Mouse (Mus musculus) testis, adult 2 months (tissue): ENCODE data around the gene Disc1. TPM values are rescaled to one million over a fixed set of nuclear protein-coding genes. Genes with fewer than 3 reads are reported as not detected.

ENCODE experiments used
- H3K27ac ChIP-seq: fragments of 200-500 bp; 2 replicates; pipeline ENCODE4 v1.5.1; 2012; ENCODE audit warnings: low read depth, low read length; ENCODE audit not compliant: control insufficient read depth, insufficient read depth
- H3K27me3 ChIP-seq: fragments of 200-500 bp; 2 replicates; pipeline ENCODE4 v1.6.1; 2012; ENCODE audit warnings: mild to moderate bottlenecking, low read length, moderate library complexity; ENCODE audit not compliant: control insufficient read depth, insufficient read depth
- H3K36me3 ChIP-seq: fragments of 200-500 bp; 2 replicates; pipeline ENCODE4 v1.6.1; 2012; ENCODE audit warnings: mild to moderate bottlenecking, low read length; ENCODE audit not compliant: control insufficient read depth, insufficient read depth
- H3K4me1 ChIP-seq: fragments of 200-500 bp; 2 replicates; pipeline ENCODE4 v1.6.1; 2012; ENCODE audit warnings: low read length; ENCODE audit not compliant: control insufficient read depth, insufficient read depth
- H3K4me3 ChIP-seq: fragments of 200-500 bp; 2 replicates; pipeline ENCODE4 v1.5.1; 2012; ENCODE audit warnings: low read depth, mild to moderate bottlenecking, low read length, moderate library complexity, mixed read lengths; ENCODE audit not compliant: control insufficient read depth
- CTCF ChIP-seq: fragments of 200-500 bp; IDR thresholded peaks from 2 replicates; pipeline ENCODE4 v1.5.1; 2012; ENCODE audit warnings: low read depth, mild to moderate bottlenecking, inconsistent platforms, low read length, moderate library complexity; ENCODE audit not compliant: control insufficient read depth, insufficient read depth, insufficient replicate concordance
- POLR2A ChIP-seq: fragments of 200-500 bp; IDR thresholded peaks from 2 replicates; pipeline ENCODE4 v1.6.1; 2012; ENCODE audit warnings: low read depth, mild to moderate bottlenecking, inconsistent platforms, low read length, moderate library complexity; ENCODE audit not compliant: control insufficient read depth
- polyA plus RNA-seq: library from polyadenylated mRNA; depleted of rRNA; stranded (reverse); fragments of >200 nt; gene quantifications from 2 replicates; pipeline ENCODE4 v1.2.3, GENCODE M21; 2012; rRNA removed

Disc1 gene
- 0.21 and 0.29 TPM in 2 replicates for polyA plus RNA-seq

- TF ChIP-seq CTCF (no peak), POLR2A (no peak)
- Histone ChIP-seq H3K36me3 (no peaks in the 10 kb centered on the region), H3K4me3 (peak within 1 kb of the TSS; percentile 51), H3K27ac (no peak within 1 kb of the TSS), H3K4me1 (peaks cover 11% of the 10 kb centered on the region), H3K27me3 (no peaks in the 10 kb centered on the region)
Observed at GRCm38 (mm10) chr8:125053505-125054435, at the start of gene Disc1. Disc1 (plus strand) TSS chr8:125054195.

DNA sequence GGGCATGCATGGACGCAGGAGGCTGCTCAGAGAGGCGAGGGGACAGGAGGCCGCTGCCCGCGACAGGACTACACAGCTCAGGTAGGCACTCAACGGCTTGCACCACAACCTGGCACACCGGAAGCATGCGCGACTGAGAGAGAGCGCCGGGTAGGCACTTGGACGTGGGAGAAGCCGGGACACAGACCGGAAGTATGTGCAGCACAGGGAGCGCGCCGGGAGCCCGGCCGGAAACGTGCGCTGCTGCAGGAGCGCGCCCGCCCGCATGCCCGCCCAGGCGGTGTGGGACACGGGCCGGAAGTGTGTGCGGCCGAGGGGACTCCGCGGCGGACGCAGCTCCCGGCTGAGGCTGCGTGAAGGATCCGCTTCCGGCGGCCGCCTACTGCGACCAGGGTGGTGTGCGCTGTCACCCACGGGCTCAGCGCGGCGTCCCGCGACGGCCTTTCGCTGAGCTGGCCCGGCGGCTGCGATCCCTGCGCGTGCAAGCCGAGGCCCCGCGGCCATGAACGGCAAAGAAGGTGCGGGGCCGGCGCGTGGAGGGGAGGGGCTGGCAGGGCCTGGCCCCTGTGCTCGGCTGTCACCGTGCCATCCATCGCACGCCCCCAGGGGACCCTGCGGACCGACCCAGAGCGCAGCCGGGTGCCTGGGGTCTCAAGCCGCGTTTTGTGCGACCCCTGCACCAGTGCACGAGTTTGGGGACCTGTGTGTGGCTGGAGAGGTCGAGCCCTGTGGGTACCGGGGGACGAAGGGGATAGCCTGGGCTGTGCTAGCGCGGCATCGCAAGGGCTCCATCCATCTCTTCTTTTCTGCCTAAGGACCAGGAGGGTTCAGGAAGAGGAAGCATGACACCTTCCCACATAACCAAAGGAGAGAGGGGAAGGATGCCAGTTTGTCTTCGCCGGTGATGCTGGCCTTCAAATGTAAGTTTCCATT, 41.0 kb upstream of the Disc1 start, which contains the start of gene Tsnax:
Tsnax (plus strand) TSS at position 303 of the 933 bp plus-strand sequence.
- peak within 1 kb of the TSS; percentile 76 for H3K4me3 ChIP-seq
- no peaks in the 10 kb centered on the region for H3K4me1 ChIP-seq
- H3K27ac ChIP-seq, result peak within 1 kb of the TSS; percentile 75
- TF ChIP-seq CTCF, result no peak
- peak; percentile 71 for TF ChIP-seq POLR2A
- no peaks in the 10 kb centered on the region for H3K36me3 ChIP-seq
- H3K27me3 ChIP-seq, result no peaks in the 10 kb centered on the region

DNA sequence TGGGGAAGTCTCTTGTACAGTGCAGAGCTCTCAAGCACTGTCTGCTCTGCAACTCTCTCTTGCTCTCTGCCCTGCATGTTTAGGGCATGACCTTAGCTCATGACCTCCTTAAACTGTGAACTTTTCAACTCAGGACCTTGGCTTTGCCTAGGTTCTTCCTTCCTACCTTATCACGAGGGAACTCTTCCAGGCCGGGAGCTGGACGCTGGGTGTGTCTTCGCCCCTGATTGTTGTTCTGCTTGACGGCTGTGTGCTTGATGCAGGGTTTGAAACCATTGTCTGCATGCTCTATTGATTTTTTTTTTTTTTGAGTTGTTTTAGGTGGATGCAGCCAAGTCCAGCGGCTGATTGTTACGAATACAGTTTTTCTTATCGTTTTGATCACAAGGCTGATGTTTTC, 29.9 kb upstream of the Disc1 start:
- Histone ChIP-seq H3K4me1 (no peaks in the 10 kb centered on the region), H3K27me3 (no peaks in the 10 kb centered on the region), H3K4me3 (no peak overlapping the region), H3K36me3 (peaks cover 1% of the 10 kb centered on the region; the same call in 1 of the 2 replicates), H3K27ac (no peak overlapping the region)
- no peak for TF ChIP-seq CTCF

- Histone ChIP-seq H3K36me3 (peaks cover 3% of the 10 kb centered on the region), H3K27me3 (no peaks in the 10 kb centered on the region)
- TF ChIP-seq POLR2A, result no peak
- TF ChIP-seq CTCF, result no peak
Observed at GRCm38 (mm10) chr8:125027211-125027610, 26.8 kb upstream of the Disc1 start.

GRCm38 (mm10) chr8:125028841-125029240, 25.2 kb upstream of the Disc1 start:
- Histone ChIP-seq H3K27ac (no peak overlapping the region), H3K27me3 (no peaks in the 10 kb centered on the region), H3K36me3 (peaks cover 3% of the 10 kb centered on the region), H3K4me3 (no peak overlapping the region), H3K4me1 (no peaks in the 10 kb centered on the region)
- no peak for TF ChIP-seq POLR2A
- TF ChIP-seq CTCF, result no peak

More at GRCm38 (mm10) chr8:125027211-125027610, 26.8 kb upstream of the Disc1 start:
- Histone ChIP-seq H3K4me3 (no peak overlapping the region), H3K4me1 (no peaks in the 10 kb centered on the region), H3K27ac (peak overlapping the region; percentile 32)

DNA sequence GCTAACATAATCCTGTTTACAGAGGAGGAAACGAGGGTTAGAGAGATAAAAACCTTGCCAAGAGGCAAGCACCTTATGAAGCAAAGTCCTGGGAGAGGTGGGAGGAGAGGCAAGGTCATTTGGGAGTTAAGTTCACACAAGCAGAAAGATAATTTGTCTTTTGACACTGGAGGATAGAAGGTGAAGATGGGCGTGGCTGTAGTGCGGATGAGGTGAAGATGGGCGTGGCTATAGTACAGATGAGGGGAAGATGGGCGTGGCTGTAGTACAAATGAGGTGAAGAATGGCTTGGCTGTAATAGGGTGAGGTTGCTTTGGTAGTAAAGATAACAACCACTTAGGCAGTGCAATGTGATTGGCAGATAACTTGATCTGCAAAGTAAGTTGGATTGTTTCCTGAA, 22.7 kb upstream of the Disc1 start:
- no peak overlapping the region for H3K27ac ChIP-seq
- no peak overlapping the region for H3K4me3 ChIP-seq
- no peak for TF ChIP-seq POLR2A
- TF ChIP-seq CTCF, result no peak
- no peaks in the 10 kb centered on the region for H3K4me1 ChIP-seq
- H3K27me3 ChIP-seq, result no peaks in the 10 kb centered on the region
- peaks cover 3% of the 10 kb centered on the region for H3K36me3 ChIP-seq

DNA sequence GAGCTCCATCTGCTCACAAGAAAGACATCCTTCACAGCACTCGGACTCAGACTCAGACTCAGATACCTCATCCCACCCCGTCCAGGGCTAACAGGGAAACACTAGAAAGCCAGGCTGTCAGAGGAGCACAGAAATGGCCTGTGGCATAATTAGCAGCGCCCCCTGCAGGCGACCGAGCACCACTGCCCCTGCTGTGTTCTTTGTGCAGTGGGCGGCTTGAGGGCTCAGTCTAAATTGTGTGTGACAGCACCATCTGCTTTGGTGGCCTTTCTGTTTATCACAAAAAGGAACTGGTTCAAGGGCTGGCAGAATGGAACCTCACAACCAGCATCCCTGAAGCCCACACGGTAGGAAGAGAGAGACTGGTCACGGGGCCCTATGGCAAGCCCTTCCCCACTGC, 19.3 kb upstream of the Disc1 start:
- H3K36me3 ChIP-seq, result no peaks in the 10 kb centered on the region; the same call in 1 of the 2 replicates
- no peaks in the 10 kb centered on the region for H3K4me1 ChIP-seq
- H3K27me3 ChIP-seq, result no peaks in the 10 kb centered on the region
- TF ChIP-seq CTCF, result peak; percentile 83
- TF ChIP-seq POLR2A, result no peak
- H3K27ac ChIP-seq, result no peak overlapping the region
- H3K4me3 ChIP-seq, result no peak overlapping the region
